Mouse (Mus musculus) urinary bladder, adult 18-20 months (tissue): ENCODE measurements around the gene Spock1.

Source experiments
- DNase-seq, 2 experiments: peaks; one replicate each; pipeline ENCODE4 v3.0.0; 2022; ENCODE audit warnings: low spot score in 2 of 2, mixed read lengths in 2 of 2

The Spock1 gene

DNA sequence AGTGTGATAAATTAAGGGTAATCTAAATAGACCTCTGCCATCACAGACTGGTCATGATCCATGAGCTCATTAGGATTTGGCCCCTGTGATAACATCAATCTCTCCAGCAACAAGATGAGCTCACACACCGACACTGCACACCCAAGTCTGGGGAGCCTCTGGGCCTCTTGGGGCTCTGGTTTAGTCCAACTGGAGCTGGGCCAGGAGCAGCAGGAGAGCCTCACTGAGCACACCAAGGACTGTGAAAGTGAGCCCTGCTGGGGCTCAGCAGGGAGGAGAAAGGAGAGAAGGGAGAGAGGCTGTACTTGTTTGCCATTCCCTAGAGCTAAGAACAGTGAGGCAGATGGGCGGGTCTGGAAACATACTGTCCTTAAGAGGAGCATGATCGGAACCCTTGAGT lies 248.3 kb downstream of the Spock1 start:
- no peak for DNase-seq

GRCm38 (mm10) chr13:57656606-57657005 lies 251.5 kb downstream of the Spock1 start:
- DNase-seq: no peak

- no peak for DNase-seq
Measured at GRCm38 (mm10) chr13:57654362-57654761, 253.8 kb downstream of the Spock1 start.

GRCm38 (mm10) chr13:57651236-57651635 lies 256.9 kb downstream of the Spock1 start:
- DNase-seq: no peak

DNA sequence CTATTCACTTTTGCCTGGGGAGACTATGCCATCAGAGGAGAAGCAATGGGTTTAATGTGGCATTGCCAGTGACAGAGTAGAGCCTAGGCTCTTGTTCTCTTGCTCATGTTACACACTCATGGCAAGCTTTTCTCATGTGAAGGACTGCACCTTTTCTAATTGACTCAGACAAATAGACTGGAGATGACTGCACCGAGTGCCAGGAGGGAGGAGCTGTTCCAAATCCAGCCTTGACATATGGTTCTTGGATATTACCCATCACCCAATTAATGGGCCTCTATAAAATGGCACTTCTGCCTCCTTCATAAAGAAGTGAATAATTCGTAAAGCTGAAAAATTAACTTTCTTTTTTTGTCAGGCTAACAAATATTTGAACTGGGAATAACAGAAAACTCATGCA lies 259.3 kb downstream of the Spock1 start:
- no peak for DNase-seq

DNA sequence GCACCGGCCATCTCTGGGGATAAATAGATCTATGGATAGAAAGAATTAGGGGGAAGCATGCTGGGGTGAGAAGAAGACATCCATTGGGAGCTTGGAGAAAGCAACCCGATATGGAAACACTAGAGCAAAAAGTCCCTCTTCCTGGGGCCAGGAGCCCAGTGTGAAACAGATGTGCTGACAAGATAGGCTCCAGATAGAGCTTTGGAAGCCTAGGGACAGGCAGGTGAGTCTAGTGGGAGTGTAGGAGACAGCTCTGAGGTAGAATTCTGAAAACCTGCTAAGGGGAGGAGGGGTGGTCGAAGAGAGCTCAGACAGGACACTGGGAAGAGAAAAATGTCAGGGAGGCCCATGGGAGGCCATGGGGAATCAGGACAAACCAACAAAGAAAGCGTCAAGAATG lies 260.7 kb downstream of the Spock1 start:
- no peak for DNase-seq

GRCm38 (mm10) chr13:57643036-57643435 lies 265.1 kb downstream of the Spock1 start:
- no peak for DNase-seq

- DNase-seq: no peak
Measured at GRCm38 (mm10) chr13:57641649-57642048, 266.5 kb downstream of the Spock1 start.

GRCm38 (mm10) chr13:57640968-57641367 lies 267.2 kb downstream of the Spock1 start:
- no peak for DNase-seq

DNA sequence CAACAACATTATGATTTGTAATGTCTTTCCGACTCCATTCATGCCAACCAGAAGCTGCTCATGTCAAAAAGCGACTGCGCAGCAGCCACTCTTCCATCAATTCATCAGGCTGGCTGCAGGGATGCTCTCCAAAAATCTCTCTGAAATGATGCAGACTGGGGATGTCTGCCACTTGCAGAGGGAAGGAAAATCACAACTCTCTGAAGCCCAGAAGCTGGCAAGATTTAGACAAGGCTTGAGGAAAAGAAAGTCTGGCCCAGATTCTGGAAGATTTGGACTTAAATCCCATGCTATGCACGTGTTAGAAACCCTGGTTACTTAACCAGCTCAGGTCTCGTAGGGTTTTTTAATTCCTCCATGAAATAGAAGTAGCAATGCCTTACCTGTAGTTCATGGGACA lies 269.3 kb downstream of the Spock1 start:
- DNase-seq: no peak

DNA sequence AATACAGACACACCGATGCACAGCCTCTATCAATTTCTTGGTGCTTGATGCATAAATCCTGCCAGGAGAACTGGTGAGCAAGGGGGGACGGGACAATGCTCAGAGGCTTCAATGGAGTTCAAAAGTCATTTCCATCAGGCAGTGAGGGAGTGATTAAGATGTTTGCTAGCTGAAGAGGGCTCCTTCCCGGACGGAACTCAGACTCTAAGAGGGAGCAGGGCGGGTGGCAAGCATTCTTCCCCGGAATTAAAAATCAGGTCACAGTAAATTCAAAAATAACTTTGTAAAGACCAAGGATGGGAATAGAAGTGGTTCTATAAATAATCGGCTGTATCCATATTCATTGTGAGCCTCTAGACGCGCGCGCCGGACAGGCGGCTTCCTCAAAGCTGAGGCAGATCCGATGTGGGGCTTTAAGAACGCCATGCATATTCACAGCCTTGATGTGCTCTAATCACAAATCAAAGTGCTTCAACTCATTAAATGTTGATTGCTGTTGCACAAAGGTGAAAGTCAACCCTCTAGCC lies 270.5 kb downstream of the Spock1 start:
- no peak for DNase-seq

DNA sequence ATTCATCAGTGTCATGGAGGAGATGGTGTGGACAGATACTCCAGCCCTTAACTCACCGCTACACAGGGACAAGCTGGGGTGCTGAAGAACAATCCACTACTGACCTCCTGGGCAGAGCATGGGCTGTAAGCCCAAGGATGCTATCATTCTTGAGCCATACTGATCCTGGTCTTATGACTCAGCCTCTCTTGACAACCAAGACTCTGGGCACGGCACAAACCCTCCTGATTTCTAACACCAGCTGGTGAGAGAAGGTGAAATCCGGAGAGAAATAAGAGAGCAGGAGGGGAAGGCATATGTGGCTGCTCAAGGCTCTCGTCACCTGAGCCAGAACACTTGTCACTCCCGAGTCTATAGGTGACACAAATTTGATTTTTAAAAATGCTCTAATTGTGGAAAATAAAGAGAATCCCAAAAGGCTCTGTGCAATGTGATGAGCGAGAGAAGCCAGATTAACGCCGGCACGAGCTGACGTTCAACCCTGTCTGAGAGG lies 271.0 kb downstream of the Spock1 start:
- DNase-seq: no peak

- no peak for DNase-seq
Measured at GRCm38 (mm10) chr13:57636196-57637015, 271.7 kb downstream of the Spock1 start.

- DNase-seq: no peak
Measured at GRCm38 (mm10) chr13:57630532-57630931, 277.6 kb downstream of the Spock1 start.

DNA sequence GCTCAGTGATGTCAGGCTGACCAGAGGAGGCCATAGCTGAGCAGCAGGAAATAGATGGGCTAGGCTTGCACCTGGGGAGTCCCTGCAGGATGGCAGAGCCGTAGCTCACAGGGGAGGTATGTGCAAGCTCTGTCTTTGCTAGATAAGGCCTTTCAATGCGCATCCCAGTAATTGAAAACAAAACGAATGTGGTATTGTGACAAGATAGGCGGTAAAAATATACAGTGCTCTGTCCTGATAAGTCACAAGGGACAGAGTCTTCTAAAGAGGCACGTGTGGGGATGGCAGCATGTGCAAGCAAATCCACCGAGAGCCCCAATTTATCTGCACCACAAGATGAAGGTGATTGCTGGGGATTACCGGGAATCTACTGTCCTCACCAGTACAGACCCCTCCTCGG lies 279.9 kb downstream of the Spock1 start:
- DNase-seq: no peak

- no peak for DNase-seq
Measured at GRCm38 (mm10) chr13:57626434-57626833, 281.7 kb downstream of the Spock1 start.

GRCm38 (mm10) chr13:57623909-57624481 lies 284.1 kb downstream of the Spock1 start:
- no peak for DNase-seq

- no peak for DNase-seq
Measured at GRCm38 (mm10) chr13:57619079-57619768, 288.9 kb downstream of the Spock1 start.

DNA sequence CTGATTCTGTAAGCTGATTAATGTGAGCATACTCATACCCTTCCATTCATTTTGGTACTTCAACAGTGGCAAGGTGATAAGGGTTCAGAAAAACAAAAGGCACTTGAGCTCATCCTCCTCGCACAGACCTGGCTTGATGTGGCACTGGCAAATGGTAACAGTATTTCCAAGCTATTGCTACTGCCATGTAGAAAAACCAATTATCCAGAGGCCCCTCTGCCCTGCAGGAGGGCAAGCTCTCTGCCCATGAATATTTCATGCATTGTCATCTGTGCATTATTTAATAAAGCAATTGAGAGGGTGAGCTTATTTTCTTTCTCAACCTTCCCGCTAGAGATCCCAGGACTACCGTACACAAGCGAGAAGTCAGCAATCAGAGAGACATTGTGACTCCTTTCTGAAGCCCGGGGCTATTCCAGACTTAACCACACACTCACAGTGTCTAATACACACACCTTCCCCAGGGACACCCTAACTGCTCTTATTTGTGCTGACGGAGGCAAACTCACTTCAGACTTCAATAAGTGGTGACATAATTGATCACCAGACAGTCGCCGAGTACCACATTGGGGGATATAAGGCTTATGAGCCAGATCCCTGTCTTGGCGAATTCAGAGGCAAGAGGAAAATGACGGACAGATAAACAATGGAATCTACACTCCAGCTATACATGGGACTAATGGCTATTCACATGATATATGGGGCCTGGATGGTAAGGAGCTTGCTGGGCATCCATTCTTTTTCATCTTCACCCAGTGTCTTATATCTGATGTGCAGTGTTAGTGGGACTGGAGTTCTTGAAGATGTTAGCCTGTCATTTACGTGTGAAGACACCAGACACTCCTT lies 296.6 kb downstream of the Spock1 start:
- DNase-seq: no peak

GRCm38 (mm10) chr13:57609946-57610345 lies 298.2 kb downstream of the Spock1 start:
- DNase-seq: no peak

DNA sequence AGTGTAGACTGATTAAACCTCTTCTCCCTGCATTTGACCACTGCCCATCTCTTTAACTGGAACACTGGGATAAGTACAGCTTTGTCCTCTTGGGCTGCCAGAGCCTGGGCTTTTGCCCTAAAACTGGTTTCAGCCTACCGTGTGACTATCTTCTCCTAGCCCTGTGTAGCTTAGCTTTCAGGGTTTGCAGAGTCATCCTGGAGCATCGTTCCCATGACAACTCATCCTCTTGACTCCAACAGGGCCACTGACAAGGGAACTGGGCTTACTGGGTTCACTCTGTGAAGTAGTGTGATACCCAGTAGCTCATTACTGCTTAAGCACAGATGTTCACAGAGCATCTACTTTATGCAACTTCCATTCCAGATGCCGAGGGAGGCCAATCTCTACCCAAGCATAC lies 303.7 kb downstream of the Spock1 start:
- no peak for DNase-seq

- DNase-seq: no peak
Measured at GRCm38 (mm10) chr13:57603226-57603625, 304.9 kb downstream of the Spock1 start.
